Mouse (Mus musculus) activated CD4-positive, CD25-positive, alpha-beta regulatory T cell (primary cell): ENCODE measurements around the gene Arfgap1. TPM values are rescaled to one million over a fixed set of nuclear protein-coding genes. Genes with fewer than 3 reads are reported as not detected.

ENCODE experiments used
- polyA plus RNA-seq, 2 experiments: library from polyadenylated mRNA; unstranded; fragments of 100-300 nt; shearing (Covaris generic); gene quantifications; one replicate each; pipeline ENCODE4 v1.2.1; 2017

Gene Arfgap1
- 10 to 100 TPM; 58.0 to 60.0 TPM for polyA plus RNA-seq

DNA sequence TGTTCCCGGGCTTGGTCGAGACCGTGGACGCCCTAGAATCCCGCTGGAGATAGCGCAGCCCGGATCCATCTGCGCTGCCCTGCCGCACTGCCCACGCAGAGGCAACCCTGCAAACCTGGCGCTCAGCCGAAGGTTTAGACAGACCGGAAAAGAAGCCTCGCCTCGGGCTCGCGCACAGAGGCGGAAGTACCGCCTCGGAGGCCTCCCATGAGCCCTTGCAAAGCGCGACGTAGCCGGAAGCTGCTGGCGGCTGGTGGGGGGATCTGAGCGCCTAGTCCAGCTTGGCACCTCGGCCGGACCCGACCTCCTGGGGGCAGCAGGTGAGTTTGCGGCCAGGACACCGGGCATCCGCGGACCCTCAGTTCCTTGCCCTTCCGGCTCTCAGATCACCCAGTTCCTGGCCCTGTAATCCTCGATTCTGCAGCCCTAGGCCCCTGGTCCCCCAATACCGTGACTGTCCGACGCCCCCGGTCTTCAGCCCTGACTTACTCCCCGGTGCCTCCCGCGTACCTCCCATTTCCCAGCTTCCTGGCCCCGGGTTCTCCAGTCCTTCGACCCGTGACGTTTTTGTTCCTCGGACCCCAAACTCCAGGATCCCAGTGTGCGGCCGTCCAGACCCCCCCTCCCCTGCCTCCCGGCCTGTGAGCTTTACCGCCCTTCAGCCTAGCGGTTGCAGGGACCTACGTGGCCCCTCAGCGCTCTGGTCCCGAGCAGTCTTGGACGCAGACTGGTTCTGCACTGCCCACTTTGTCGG is at the start of gene Arfgap1:
Arfgap1 (plus strand) TSS at position 216 of the 754 bp plus-strand sequence.

DNA sequence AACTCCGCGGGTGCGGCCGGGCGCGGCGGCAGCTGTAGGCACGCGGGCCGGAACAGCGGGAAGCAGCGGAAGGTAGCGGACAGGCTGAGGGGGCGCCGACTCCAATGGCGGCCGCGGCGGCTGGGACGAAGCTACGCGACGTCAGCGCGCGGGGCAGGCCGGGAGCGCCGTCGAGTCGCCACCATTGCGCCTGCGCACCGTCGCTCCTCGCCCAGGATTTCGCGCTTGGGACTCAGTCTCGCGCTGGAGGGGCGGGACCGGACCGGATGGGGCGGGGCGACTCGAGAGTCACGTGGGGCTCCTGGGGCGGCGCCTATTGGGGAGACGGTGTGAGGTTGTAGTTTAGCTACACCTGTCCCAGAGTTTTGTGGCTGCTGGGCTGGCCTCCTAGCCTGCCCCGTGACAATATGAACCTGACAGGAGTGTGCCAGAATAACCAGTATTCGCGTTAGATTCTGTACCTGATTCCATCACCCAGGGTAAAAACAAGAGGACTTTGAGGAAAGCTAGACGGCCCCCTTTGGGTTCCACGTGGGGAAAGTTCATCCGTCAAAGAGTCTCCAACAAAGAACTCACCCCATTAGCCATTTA is 46.1 kb upstream of the Arfgap1 start, which contains the start of gene Ythdf1:
Ythdf1 (minus strand) TSS at position 140 of the 591 bp plus-strand sequence.

DNA sequence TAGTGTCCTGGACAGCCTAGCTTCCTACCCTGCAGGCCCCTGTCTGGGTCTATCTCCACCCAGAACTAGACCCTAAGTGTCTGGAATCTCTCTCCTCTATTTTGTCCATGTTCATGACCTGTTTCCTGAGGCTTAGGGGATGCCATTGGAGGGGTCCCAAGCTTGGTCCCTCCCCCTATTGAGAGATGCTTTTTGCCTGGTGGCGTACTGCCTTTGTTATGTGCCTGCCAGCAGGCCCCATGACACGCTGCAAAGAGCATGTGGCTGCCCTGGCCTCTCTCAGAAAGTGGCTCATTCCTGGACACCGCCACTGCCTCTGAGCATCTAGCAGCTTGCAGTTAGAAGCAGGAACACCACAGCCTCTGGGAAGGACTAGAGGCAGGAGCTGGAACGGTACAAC is 38.3 kb upstream of the Arfgap1 start, which contains the start of gene Birc7:
Birc7 (plus strand) TSS at position 301 of the 400 bp plus-strand sequence.

DNA sequence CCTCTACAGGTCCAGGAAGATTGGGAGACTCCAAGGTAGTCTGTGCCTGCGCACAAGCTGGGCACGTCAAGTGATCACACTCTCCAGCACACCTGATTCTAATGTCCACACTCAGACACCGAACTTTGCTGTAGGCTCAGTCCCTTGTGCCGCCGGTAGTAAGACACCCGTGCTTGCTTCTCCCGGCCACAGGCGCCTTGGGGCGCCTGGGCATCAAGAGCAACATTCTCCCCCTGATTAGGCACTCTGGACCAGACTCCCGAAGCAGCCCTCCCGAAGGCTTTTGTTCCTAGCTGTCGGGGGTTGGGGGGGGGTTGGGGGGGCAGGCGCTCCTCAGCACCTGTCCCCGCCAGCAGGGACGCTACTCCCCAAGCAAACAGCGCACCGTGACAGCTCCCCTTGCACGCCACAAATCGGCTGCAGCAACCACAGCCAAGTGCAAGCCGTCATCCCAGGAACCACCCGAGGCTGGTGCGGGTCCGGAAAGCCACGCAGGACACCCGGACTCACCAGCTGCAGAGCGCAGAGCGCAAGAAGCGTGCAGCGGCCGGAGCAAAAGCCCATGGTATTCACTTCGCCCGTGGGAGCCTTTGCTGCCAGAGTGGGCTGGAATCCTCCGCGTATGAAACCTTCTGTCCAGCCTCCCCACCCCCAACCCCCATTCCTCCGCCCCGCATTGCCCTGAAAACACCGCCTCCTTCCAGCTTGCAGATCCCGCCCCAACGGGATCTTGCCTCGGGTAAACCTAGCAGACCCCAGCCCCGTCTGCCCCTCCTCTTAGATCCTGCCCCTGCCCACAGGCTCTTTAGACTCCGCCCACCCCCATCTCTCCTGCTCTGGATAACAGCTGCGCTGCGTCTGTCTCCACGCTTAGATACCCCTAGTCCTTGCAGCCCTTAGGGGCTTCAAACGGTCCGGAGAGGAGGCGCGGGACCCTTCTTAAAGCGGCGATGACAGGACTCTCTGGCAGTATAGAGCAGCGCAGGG is 12.7 kb upstream of the Arfgap1 start, which contains the start of gene Nkain4:
Nkain4 (minus strand) TSS at position 639 of the 987 bp plus-strand sequence.

DNA sequence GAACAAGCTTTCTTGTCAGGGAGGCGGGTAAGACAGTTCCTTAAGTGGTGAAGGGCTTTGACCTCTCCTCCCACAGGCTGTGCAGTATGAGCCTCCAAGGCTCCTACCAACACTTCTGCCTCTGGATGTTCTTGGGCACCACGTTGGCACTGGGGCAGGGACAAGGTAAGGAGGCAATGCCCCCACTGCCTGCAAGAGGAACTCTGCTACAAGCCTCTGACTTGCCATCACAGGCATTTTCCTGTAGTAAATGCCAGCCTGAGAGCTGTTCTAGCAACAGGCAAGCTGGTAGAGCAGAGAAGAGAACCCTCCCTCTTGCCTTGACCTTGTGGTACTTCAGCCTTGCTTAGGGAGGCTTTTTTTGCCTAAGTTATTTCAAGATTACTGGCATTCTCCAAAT is 19.4 kb downstream of the Arfgap1 start, which contains the start of gene Col20a1:
Col20a1 (plus strand) TSS at position 87 of the 400 bp plus-strand sequence.

Other genes with a start within 250 kb of the Arfgap1 start
- gene Slc17a9, start 242.0 kb upstream of the Arfgap1 start, polyA plus RNA-seq = 10 to 100 TPM; 55.1 to 70.2 TPM
- under 1 TPM in 1 of 2 experiments, not detected in 1; 0.65 TPM for gene Bhlhe23, start 190.3 kb upstream of the Arfgap1 start, polyA plus RNA-seq
- 10 to 100 TPM; 60.8 to 69.6 TPM for gene Ythdf1, start 46.3 kb upstream of the Arfgap1 start, polyA plus RNA-seq
- gene Birc7, start 38.2 kb upstream of the Arfgap1 start, polyA plus RNA-seq = not detected
- gene Nkain4, start 12.5 kb upstream of the Arfgap1 start, polyA plus RNA-seq = not detected
- under 1 TPM; 0.28 to 0.94 TPM for gene Col20a1, start 19.3 kb downstream of the Arfgap1 start, polyA plus RNA-seq
- gene Chrna4, start 76.3 kb downstream of the Arfgap1 start, polyA plus RNA-seq = not detected
- under 1 TPM; 0.07 to 0.31 TPM for gene Kcnq2, start 168.1 kb downstream of the Arfgap1 start, polyA plus RNA-seq
- not detected for gene Eef1a2, start 189.8 kb downstream of the Arfgap1 start, polyA plus RNA-seq
- 100 to 1,000 TPM; 323 to 350 TPM for gene Ppdpf, start 220.0 kb downstream of the Arfgap1 start, polyA plus RNA-seq
- gene Ptk6, start 235.6 kb downstream of the Arfgap1 start, polyA plus RNA-seq = under 1 TPM in 1 of 2 experiments, not detected in 1; 0.15 TPM
- gene Srms, start 246.0 kb downstream of the Arfgap1 start, polyA plus RNA-seq = 1 to 10 TPM in 1 of 2 experiments, under 1 TPM in 1; 0.61 to 1.1 TPM